Mouse (Mus musculus) cerebellum, postnatal 14 days (tissue): ENCODE results near the gene Txndc8.
A peak's percentile ranks its signal among the peaks of the same experiment; 100 is the strongest.

Experiments
- DNase-seq, 2 experiments: peaks; one replicate each; pipeline ENCODE4 v3.0.0; 2021; ENCODE audit warnings: mixed read lengths in 2 of 2

Txndc8 gene

DNA sequence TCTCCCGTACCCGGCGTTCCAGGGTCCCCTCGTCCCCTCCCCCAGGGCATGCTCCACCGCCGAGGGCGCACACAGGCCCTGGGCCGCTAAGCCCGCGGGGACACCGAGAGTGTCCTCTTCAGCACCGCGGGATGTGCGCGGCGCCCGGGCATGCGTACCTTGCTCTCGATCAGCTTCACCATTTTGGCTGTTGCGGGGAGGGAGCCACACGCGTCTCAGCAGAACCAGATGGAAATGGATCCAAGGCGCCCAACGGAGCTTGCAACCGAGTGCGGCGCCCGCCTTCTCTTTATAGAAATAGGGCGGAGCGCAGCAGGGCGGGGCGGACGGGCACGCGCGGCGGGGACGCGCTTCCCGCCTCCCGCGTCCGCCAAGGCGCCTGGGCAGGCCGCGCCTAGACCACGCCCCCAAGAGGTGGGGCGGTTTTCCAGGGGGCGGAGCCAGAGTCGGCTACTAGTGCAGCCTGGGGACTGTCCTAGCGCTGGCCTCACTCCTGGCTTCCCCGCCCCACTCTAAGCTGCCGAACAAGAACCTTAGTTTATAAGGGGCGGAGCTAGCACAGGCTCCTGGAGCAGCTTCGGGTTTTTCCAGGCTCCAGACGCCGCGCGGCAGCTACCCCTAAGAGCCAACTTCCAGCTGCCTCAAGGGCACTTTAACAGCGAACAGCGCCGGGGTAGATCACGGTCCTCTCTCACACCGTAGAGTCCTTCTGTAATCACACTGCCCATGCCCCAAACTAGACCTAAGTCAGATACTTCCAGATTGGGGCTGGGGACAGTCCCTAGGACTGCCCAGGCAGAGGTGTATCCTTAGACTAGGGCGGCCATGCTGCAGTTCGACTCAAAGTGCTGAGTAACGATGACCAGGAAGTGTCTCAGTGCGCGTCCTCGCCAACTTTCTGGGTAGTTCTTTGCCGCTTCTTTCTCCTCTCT is 52.6 kb downstream of the Txndc8 start, which contains the start of gene Txn1:
Txn1 (minus strand) TSS at position 383 of the 932 bp plus-strand sequence.
- peak; percentile 97 to 98 for DNase-seq

DNA sequence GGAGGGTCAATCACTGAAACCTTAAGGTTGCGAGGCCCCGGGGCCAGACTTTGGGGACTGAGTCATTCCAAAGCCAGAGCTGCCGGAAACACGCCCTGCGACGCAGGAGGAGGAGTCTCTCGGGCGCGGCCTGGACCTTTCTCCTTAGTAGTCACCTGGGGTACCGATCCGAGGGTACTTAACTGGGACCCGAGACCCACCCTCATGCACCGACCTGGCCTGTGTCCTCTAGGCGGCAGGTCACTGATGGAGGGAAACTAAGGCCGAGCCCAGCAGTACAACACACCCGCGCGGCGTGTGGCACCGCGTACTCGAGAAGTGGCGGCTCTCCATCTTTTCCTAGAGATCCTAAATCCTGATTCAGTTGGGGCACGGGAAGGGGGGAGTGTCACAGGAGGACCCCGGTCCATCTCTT is 53.4 kb downstream of the Txndc8 start:
- DNase-seq, result peak; percentile 72 to 73

DNA sequence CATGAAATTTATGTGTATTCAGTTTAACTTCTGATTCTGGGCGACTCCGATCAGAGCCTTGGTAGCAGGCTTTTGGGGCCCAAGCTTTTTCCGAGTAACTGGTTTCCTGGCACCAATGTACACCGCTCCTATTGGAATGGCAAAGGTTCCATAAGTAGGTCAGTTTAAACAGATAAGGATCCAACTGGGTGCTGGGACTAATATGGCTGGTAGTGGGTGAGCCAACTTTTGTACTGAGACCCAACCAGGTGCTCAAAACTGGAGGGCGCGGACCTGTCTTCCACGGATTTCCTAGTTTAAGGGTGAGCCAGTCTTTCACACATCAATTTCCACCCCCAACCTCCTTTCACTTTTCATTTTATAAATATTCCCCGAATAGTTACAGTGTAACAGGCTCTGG is 53.9 kb downstream of the Txndc8 start:
- DNase-seq, result peak in 1 of 2 experiments; percentile 22

DNA sequence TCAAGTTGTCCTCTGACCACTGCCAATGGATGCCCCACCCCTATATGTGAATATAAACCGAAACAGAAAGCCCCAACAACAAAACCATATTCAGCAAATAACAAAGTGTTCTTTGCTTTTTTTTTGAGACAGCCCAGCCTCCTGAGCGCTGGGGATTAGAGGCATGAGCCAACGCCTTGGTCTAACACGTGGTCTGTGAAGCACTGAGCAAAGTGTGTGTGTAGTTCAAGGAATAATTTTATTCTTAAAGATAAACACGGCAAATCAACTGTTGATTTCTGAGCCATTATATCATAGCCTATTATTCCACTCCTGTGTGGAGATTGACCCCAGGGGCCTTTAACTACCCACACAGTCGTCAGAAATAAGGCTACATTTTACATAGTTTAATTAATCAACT is 54.3 kb downstream of the Txndc8 start:
- DNase-seq, result no peak

DNA sequence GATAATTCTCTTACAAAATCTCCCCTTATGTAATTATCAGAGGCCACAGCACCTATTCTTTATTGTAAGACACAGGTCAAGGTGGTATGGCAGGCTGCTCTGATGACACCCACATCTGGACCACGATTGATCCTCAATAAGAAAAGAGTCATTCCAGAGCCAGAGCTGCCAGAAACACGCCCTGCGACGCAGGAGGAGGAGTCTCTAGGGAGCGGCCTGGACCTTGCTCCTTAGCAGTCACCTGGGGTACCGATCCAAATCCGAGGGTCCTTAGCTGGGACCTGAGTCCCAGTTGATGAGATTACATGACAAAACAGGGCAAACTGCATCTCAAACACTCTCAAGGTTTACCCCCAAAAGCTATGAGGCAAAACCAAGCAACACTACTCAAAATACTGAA is 55.1 kb downstream of the Txndc8 start:
- peak in 1 of 2 experiments; percentile 7 for DNase-seq

DNA sequence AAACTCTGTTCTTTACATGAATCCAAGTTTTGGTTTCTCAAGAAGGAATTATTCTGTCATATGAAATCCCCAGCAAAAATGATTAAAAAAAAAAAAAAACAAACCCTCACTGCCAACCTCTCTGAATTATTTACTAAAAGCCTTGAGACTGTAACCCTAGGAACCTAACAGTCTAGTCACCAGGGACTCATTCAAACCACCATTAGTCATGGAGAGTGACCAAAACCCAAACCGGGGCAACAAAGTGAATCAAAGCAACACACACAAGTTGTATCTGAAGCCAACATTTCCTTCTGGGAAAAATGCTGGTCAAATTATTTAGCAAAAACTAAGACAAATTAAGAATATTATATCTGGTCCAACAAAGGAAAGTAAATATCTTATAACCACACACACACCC is 56.0 kb downstream of the Txndc8 start:
- DNase-seq, result no peak

DNA sequence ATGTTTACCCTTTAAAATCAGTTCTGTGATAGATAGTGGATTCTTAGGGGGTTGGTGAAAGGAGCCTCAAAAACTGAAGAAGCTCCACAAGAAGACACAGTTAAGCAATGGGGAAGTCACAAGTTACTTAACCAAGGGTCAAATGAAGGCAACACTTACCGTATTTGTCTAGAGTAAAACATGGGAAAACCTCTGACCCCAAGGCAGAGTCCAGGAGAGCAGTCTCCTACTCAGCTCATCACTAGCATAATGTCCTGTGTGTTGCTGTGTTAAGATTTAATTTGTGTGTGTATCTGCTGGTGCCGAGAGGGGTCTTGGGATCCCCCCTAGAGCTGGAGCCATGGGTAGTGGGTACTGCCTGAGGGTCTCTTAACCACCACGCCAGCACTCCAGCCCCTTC is 56.5 kb downstream of the Txndc8 start:
- DNase-seq, result no peak

DNA sequence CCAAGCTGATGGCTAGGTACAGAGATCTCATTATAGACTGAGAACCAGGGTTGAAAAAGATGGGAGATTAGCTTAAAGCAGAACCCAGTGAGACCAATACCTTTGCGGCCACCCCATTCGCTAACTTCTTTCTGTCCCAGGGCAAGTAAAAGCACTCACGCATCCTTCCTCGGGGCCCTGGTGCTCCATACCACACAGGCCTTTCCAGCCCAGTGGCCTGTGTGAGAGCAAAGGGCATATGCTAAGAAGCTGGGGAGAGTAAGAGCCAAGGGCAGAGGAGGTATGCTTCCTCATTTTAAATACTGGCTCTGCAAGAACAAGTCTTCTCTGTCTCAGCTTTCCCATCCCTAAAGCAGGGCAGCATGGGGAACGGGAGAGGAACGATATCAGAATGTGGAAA is 59.1 kb downstream of the Txndc8 start:
- DNase-seq, result no peak

DNA sequence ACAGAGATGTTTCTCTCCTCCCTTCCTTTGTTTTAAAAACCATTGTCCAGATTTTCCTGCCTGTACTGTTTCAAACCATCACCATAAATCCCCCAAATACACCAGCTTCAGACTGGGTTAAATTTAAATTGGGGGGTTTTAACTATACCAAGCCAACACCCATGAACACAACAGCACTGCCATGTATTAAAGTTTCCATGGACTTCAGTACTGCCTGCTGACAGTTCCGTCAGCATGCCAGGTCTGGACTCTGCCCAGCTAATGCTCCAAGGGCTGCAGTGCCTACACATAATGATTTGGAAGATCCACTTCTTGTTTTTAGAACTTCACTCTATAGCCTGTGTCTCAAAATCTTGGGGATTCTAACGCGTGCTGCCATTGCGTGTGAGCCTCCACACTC is 61.4 kb downstream of the Txndc8 start:
- DNase-seq, result no peak

DNA sequence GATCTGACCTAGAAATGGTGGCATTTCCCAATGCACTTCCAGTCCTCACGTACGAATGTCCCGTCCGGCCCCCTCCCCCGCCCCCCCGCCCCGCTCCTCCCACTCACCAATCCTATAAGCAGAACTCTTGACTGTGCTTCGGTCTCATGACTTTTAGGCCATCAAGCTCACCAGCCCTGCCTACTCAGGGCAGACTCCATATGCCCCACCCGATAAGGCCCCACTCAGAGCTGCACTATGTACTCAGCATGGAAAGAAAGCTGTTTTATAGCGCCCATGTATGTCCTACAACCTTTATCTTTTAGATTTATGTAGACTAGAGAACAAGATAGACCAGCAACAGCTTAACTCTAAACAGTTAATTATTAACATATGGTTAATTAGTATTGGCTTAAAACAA is 61.9 kb downstream of the Txndc8 start:
- DNase-seq, result no peak

DNA sequence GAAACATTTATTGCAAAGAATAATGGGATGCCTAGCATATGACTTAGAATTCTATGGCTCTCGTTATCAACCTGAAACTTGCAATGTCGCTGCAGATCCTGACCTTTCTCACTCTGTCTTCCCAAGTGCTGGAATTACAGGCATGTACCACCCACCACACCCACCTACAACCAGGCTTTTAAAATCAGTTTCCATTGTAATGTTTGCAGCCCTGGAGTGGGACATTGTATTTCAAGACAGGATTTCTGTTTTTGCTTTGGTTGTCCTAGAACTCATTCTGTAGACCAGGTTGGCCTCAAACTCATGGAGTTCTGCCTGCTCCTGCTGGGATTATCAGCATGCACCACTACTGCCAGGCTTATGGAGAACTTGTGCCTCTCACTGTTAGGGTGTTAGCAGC is 66.0 kb downstream of the Txndc8 start:
- no peak for DNase-seq

DNA sequence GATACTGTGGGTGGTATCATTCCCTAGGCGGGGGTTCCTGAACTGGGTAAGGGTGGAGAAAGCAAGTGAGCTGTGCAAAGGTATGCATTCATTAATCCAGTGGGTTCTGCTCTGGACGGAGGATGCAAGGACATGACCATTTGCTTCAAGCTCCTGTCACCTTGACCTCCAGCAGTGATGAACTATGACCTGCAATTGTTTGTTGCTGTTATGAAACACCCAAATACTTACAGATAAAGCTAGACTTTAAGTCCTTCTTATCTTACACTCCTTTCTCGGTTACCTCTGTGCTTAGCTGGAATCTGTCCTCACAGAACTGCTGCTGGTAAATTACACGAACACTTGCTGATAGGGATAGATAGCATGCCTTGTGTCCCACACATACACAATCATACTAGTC is 68.3 kb downstream of the Txndc8 start:
- no peak for DNase-seq

DNA sequence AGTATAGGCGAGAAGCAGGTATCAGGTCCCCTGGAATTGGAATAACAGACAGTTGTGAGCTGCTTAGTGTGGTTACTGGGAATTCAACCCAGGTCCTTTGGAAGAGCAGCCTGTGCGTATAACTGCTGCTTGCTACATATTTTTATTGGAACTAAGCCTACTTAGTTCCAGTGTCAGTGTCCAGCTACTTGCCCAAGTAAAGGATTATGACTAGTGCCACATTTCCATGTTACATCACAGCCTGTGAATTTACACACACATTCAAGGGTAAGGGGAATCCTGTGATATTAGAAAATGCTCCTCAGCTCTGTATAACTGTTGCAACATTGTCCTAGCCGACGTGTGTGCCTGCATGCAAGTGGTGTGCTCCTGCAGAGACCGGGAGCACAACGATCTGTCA is 71.6 kb downstream of the Txndc8 start:
- DNase-seq, result no peak

DNA sequence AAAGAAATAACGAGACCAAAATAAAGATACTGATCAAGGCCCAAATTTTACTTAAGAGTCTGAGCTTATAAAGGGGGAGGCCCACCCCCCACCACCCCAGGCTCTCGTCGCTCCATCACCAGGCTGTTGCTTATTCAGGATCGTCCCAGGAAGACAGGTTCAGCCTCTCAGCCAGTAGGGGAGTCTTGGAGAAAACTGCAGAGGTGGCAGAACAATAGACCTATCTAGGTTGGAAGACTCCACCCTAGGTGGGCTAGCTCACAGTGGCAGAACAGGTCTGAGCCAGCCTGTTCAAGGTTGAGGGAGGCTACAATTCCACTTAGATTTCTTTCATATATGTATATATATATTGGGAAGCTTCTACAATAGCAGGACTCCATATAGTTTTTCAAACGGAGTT is 74.7 kb downstream of the Txndc8 start:
- no peak for DNase-seq
